Mouse (Mus musculus) testis, adult 10 weeks (tissue): Measurements from ENCODE around the gene Klhl29. TPM values are rescaled to one million over a fixed set of nuclear protein-coding genes. Genes with fewer than 3 reads are reported as not detected.

Experiments
- polyA plus RNA-seq: library from polyadenylated mRNA; stranded (reverse); fragments of 350-450 nt; fragmentation: Illumina TruSeq; extraction: RNeasy Lipid Tissue Mini Kit (QIAGEN cat#74804); gene quantifications from one replicate; pipeline ENCODE4 v1.2.3, GENCODE M21; 2014; ENCODE audit warnings: low read depth, low replicate concordance

Klhl29 gene
- polyA plus RNA-seq, result 0.21 TPM

GRCm38 (mm10) chr12:5375616-5376461 lies at the start of gene Klhl29:
Gene Klhl29, minus strand, starts transcription at chr12:5375682.

